Mouse (Mus musculus): Measurements from ENCODE around the gene Helb. TPM values are rescaled to one million over a fixed set of nuclear protein-coding genes. Genes with fewer than 3 reads are reported as not detected.

Helb gene
- polyA plus RNA-seq, 1 experiment from 2014 or later, result 6.2 TPM

DNA sequence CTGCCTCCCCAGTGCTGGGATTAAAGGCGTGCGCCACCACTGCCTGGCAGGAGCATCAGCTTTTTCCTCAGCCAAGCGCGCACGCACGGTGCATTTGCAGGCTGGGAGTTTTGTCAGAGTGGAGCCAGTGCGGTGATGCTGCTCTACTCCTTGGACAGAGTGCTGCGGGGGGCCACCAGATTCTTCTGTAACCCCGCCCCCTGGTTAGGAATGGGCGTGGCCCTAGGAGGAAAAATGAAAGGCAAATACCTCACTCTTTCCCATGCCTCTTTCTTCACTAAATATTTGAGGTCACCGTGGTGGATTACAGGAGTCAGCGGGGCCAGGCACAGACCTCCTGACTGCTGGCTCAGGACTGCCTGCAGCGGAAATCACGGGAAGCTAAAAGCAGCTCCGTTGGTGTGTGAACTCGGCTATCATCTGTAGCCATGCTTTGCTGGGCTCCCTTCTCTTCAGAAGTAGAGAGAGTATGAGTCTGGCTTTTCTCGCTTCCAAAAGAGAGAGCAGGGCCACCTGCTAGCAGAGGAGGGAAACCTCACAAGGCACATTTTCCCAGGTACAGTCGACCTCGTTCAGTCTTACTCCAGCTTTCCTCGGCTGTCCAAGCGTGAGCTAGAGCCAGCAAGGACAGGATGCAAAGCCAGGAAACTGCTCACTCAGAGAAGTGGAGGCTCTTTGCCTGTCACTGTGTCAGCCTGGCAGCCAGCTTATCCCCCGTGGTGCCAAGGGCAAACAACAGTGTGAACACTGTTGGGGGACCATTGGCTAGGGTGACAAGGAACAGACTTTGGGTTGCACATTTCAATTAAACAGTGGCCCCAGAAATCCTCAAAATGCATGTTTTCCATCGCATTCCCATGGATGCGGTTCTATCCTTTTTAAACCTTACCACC is 51.3 kb downstream of the Helb start:
- H3K4me1 ChIP-seq, result no peaks in the 10 kb centered on the region
- H3K9me3 ChIP-seq (replicated peaks), result no peaks in the 10 kb centered on the region
- H3K27ac ChIP-seq, result no peak overlapping the region
- H3K27me3 ChIP-seq (ENCODE audit: low read depth, poor library complexity, severe bottlenecking), result no peaks in the 10 kb centered on the region
- DNase-seq (ENCODE audit: low spot score), result no peak
- H3K36me3 ChIP-seq, result no peaks in the 10 kb centered on the region
- 84% methylated on average over 24 of the region's 24 CpGs for WGBS
- H3K4me3 ChIP-seq, result no peak overlapping the region

DNA sequence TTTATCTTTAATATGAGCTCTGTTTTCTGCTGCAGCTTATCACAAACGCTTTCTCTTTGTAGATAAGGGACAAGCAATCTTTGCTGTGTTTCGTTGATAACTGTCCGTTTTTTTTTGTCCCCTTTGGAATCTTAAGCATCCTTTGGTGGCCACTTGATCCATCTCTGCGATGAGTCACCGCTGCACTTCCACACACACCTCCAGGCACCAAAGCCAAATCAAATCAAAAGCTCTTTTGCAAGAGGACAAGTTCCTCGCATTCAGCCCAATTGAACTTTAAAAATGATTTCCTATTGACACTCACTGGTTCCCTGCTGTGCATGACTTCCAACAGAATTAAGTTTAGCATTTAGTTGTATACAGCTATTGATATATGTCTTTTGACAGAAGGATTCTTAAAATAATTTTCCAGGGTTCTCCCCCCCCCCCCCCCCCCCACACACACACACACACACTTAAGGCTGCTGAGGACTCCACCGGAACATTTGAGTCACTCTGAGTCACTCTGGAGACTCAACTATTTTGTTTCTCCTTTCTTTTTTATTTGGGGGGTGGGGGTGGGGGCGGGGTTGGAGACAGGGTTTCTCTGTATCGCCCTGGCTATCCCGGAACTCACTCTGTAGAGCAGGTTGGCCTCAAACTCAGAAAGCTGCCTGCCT is 52.1 kb downstream of the Helb start:
- H3K27me3 ChIP-seq (ENCODE audit: low read depth, poor library complexity, severe bottlenecking), result no peaks in the 10 kb centered on the region
- H3K4me1 ChIP-seq, result no peaks in the 10 kb centered on the region
- no peak overlapping the region for H3K4me3 ChIP-seq
- WGBS, result 90% methylated on average over 10 of the region's 10 CpGs
- H3K27ac ChIP-seq, result no peak overlapping the region
- DNase-seq (ENCODE audit: low spot score), result no peak
- no peaks in the 10 kb centered on the region for H3K9me3 ChIP-seq (replicated peaks)
- no peaks in the 10 kb centered on the region for H3K36me3 ChIP-seq

DNA sequence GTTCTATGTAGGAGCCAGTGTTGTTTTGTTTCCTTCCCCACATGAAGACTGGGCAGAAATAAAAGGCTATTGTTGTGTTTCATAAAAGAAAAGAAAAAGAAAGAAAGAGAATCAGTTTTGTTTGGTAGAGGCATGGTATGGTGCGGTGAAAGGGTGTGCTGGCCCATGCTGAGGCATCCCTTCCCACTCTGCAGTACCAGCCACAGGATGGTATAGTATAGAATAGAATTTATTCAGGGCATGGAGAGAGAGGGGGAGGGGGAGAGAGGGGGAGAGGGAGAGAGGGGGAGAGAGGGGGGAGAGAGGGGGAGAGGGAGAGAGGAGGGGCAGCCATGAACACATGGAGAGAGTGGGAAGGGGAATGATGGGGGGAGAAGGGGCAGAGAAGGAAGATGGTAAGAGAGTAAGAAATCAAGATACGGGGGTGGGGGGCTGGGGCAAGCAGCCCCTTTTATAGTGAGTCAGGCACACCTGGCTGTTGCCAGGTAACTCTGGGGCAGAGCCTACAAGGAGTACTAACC is 68.0 kb downstream of the Helb start:
- 87% methylated on average over 2 of the region's 2 CpGs for WGBS
- no peak for DNase-seq (ENCODE audit: low spot score)
- Histone ChIP-seq H3K9me3 (replicated peaks) (no peaks in the 10 kb centered on the region), H3K27ac (no peak overlapping the region), H3K27me3 (ENCODE audit: low read depth, poor library complexity, severe bottlenecking) (no peaks in the 10 kb centered on the region), H3K4me1 (peaks cover 4% of the 10 kb centered on the region; the same call in 1 of the 2 replicates), H3K36me3 (no peaks in the 10 kb centered on the region), H3K4me3 (no peak overlapping the region)

DNA sequence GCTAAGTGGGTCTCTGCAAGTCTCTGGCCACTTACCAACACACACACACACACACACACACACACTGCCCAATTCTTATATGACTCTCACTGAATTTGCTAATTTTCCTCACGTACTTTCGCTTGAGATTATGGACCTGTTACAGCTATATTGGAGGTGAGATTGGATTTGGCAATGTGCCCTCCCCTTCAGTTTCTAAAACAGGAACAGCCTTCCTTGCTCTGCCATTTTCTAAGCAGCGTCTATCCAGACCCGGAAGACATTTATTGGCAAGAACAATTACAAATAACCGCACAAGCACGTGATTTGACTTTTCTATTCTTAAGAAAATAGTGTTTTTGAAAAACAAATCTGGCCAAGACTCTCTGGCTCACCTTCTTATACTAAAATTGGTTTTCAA is 68.5 kb downstream of the Helb start:
- Histone ChIP-seq H3K4me3 (no peak overlapping the region), H3K27ac (no peak overlapping the region), H3K4me1 (no peaks in the 10 kb centered on the region; the same call in 1 of the 2 replicates), H3K9me3 (replicated peaks) (no peaks in the 10 kb centered on the region), H3K27me3 (ENCODE audit: low read depth, poor library complexity, severe bottlenecking) (no peaks in the 10 kb centered on the region), H3K36me3 (no peaks in the 10 kb centered on the region)
- 94% methylated on average over 6 of the region's 6 CpGs for WGBS
- no peak for DNase-seq (ENCODE audit: low spot score)

DNA sequence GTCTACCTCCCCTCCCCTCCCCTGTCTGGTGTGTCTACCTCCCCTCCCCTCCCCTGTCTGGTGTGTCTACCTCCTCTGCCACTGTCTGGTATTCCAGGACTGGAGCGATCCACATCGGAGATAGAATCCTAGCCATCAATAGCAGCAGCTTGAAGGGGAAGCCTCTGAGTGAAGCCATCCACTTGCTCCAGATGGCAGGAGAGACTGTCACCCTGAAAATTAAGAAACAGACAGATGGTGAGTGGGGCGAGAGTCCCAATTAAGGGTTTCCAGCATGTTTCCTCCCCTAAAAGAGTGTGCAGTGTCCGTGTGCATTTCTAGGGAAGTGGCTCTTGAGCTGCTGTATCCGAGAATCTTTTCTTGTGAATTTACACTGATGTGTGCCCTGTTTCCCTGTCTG is 74.6 kb downstream of the Helb start:
- no peaks in the 10 kb centered on the region for H3K36me3 ChIP-seq
- DNase-seq (ENCODE audit: low spot score), result no peak
- WGBS, result 93% methylated on average over 5 of the region's 5 CpGs
- H3K4me1 ChIP-seq, result no peaks in the 10 kb centered on the region; the same call in 1 of the 2 replicates
- H3K9me3 ChIP-seq (replicated peaks), result no peaks in the 10 kb centered on the region
- no peaks in the 10 kb centered on the region for H3K27me3 ChIP-seq (ENCODE audit: low read depth, poor library complexity, severe bottlenecking)
- H3K27ac ChIP-seq, result no peak overlapping the region
- H3K4me3 ChIP-seq, result no peak overlapping the region

DNA sequence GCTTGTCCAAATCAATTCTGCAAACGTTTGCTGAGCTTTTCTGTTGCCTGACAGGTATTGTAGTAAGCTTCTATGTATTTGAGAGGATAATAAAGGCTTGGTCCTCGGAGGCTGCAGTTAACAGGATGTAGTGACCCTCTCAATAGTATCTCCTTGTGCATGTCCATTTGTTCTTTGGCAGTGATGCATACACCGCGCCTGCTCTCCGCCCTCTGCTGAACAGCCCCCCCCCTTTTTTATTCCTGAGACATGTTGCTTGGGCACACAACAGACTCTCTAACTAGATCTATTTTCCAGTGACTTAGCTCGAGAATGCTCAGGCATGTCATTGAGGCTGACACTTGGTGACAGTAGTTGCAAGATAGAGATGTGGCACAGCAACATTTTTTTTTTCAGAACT is 77.0 kb downstream of the Helb start:
- H3K27me3 ChIP-seq (ENCODE audit: low read depth, poor library complexity, severe bottlenecking), result no peaks in the 10 kb centered on the region
- H3K9me3 ChIP-seq (replicated peaks), result no peaks in the 10 kb centered on the region
- H3K36me3 ChIP-seq, result no peaks in the 10 kb centered on the region
- no peak overlapping the region for H3K4me3 ChIP-seq
- WGBS, result 85% methylated on average over 6 of the region's 6 CpGs
- DNase-seq (ENCODE audit: low spot score), result no peak
- H3K4me1 ChIP-seq, result no peaks in the 10 kb centered on the region; the same call in 1 of the 2 replicates
- no peak overlapping the region for H3K27ac ChIP-seq

DNA sequence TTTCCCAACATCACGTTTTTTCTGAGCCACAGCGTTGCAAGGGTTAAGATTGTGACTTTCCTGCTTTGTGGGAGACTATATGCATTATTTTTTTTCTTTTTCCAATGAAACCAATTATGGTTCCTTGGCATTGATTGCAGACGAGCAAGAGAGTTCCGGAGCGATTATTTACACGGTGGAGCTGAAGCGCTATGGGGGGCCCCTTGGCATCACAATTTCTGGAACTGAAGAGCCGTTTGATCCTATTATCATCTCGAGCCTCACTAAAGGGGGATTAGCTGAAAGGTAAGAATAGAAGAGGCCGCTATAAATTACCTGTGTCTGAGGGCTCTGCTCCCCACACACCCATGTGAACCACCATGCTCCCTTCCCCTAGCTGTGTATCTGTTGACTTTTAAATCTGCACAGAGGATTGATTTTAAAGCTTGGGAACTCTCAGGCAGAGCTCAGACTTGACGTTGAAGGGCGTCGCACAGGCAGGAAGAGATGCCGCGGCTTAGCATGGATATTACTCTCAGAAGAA is 77.5 kb downstream of the Helb start:
- Histone ChIP-seq H3K27me3 (ENCODE audit: low read depth, poor library complexity, severe bottlenecking) (no peaks in the 10 kb centered on the region), H3K4me1 (no peaks in the 10 kb centered on the region; the same call in 1 of the 2 replicates), H3K36me3 (no peaks in the 10 kb centered on the region), H3K9me3 (replicated peaks) (no peaks in the 10 kb centered on the region), H3K27ac (no peak overlapping the region), H3K4me3 (no peak overlapping the region)
- no peak for DNase-seq (ENCODE audit: low spot score)
- WGBS, result 66% methylated on average over 15 of the region's 15 CpGs

DNA sequence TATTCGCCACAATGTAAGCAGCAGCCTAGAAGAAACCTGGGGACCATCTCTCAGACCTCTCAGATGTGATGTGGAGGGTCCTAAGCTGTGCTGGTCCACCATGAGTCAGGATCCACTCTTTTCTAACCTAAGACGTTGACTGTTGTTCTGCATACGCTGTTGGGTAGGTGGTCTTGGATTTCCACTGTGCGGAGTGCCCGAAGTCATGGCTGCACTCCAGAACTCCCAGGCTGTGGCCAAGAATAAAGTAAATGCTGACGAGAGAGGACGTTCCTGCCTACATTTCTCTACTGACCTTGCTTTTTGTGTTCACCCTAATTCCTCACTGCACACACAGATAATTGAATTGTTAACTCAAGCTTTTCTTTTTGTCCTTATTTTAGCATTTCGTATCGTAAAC is 78.9 kb downstream of the Helb start:
- no peaks in the 10 kb centered on the region; the same call in 1 of the 2 replicates for H3K4me1 ChIP-seq
- no peak for DNase-seq (ENCODE audit: low spot score)
- no peak overlapping the region for H3K27ac ChIP-seq
- no peak overlapping the region for H3K4me3 ChIP-seq
- H3K36me3 ChIP-seq, result no peaks in the 10 kb centered on the region
- no peaks in the 10 kb centered on the region for H3K27me3 ChIP-seq (ENCODE audit: low read depth, poor library complexity, severe bottlenecking)
- WGBS, result 93% methylated on average over 9 of the region's 9 CpGs
- no peaks in the 10 kb centered on the region for H3K9me3 ChIP-seq (replicated peaks)

Other genes with a start within 250 kb of the Helb start
- 74.3 and 77.6 TPM in 2 replicates for gene Tmbim4, start 88.6 kb upstream of the Helb start, polyA plus RNA-seq (2016; fragmentation: Nextera tagmentation; extraction: Ambion mirVana)
- gene Irak3, start 89.1 kb upstream of the Helb start, polyA plus RNA-seq (2016; fragmentation: Nextera tagmentation; extraction: Ambion mirVana), result 0.55 and 0.78 TPM in 2 replicates
- 61.6 and 70.2 TPM in 2 replicates for gene Llph, start 114.1 kb upstream of the Helb start, polyA plus RNA-seq (2016; fragmentation: Nextera tagmentation; extraction: Ambion mirVana)

Data from limb, embryonic 10.5 days (tissue).